Comparison of ENCODE assay signal across 22 mouse cellular contexts in genomic region chr1:80418321-80419045, GRCm38 (mm10). TPM values are rescaled to one million over a fixed set of nuclear protein-coding genes. Genes with fewer than 3 reads are reported as not detected.
DNase-seq lines count a peak whose midpoint lies in the region; ATAC-seq lines count a peak whose summit lies in the region.
"Had no signal": no experiment of that assay in that cellular context is flagged by ENCODE, and none has a peak within 500 bp of the region (broad histone marks: within the 10 kb centered on the region; RNA-seq: fewer than 3 reads in every experiment).

No protein-coding gene starts in this region.

- DNase-seq in spleen, postnatal 36 days (ENCODE audit: low spot score in 2 of 2): peak; percentile 13 to 22
- no peak for DNase-seq in spleen, postnatal 4 days (ENCODE audit: low spot score in 2 of 2)
- peak; percentile 65 for DNase-seq in NIH3T3 (ENCODE audit: low read depth)
- no peak for DNase-seq in layer of hippocampus, postnatal 10 days (ENCODE audit: low spot score in 2 of 2)
- no peak for DNase-seq in cerebellum, adult 11 months
- DNase-seq in layer of hippocampus, adult 8-10 months (ENCODE audit: low spot score in 2 of 2): no peak
- DNase-seq: cerebellum, postnatal 25 days; kidney, postnatal 10 days; lung, postnatal 36 days; midbrain, embryonic 14.5 days had no signal

- ATAC-seq in inflammation-experienced regulatory T-cells, adult 6 months: peak; percentile 57

RNA-seq across cellular contexts. Expression of gene Gm45261, which starts 42.8 kb away (rescaled TPM):
- not detected for polyA plus RNA-seq in inflammation-experienced regulatory T-cells, adult 6 months (2017; shearing (Covaris generic))
- total RNA-seq in layer of hippocampus, postnatal 10 days (2021): not detected
- total RNA-seq in layer of hippocampus, adult 8-10 months (2022): not detected
- total RNA-seq: G1E; layer of hippocampus, postnatal 25 days; left cerebral cortex, postnatal 36 days had no signal
- polyA plus RNA-seq: embryonic facial prominence, embryonic 12.5 days; forebrain, embryonic 10.5 days; G1E; gonadal fat pad, adult 2 months; heart, embryonic 16.5 days; intestine, embryonic 14.5 days; liver, embryonic 11.5 days; midbrain, embryonic 14.5 days; neural tube, embryonic 13.5 days; spleen, adult 2 months had no signal

Comparison
In these comparisons a context has a peak if more than half of its experiments do, and no peak if none do; other contexts are left out.
1. DNase-seq: peak in spleen, postnatal 36 days (2 of 2) and NIH3T3 (single experiment); none in spleen, postnatal 4 days (0 of 2), layer of hippocampus, postnatal 10 days (0 of 2), cerebellum, adult 11 months (single experiment) and layer of hippocampus, adult 8-10 months (0 of 2).